Mouse (Mus musculus) C2C12 (cell line): ENCODE data around the gene Fads6. TPM values are rescaled to one million over a fixed set of nuclear protein-coding genes. Genes with fewer than 3 reads are reported as not detected.

Experiments used
- H3K27me3 ChIP-seq: one replicate; pipeline ENCODE4 v1.6.1; 2011; ENCODE audit not compliant: control insufficient read depth, insufficient read depth, insufficient read length
- H3K36me3 ChIP-seq: one replicate; pipeline ENCODE4 v1.6.1; 2011; ENCODE audit not compliant: control insufficient read depth, insufficient read depth
- H3K4me3 ChIP-seq: one replicate; pipeline ENCODE4 v1.5.1; 2011; ENCODE audit warnings: mild to moderate bottlenecking, control low read depth; ENCODE audit not compliant: poor library complexity, insufficient read depth, severe bottlenecking
- H3K79me2 ChIP-seq: one replicate; pipeline ENCODE4 v1.6.1; 2011; ENCODE audit not compliant: control insufficient read depth, insufficient read depth
- H3K79me3 ChIP-seq: one replicate; pipeline ENCODE4 v1.6.1; 2011; ENCODE audit warnings: low read depth, control low read depth
- H3ac ChIP-seq: one replicate; pipeline ENCODE3; 2011; ENCODE audit warnings: low read depth; ENCODE audit not compliant: control insufficient read depth, insufficient read length
- CEBPB ChIP-seq: IDR thresholded peaks from one replicate; pipeline ENCODE4 v1.6.1; 2011; ENCODE audit warnings: low read depth, mild to moderate bottlenecking, control low read depth, moderate library complexity
- CTCF ChIP-seq: IDR thresholded peaks from one replicate; pipeline ENCODE4 v1.5.1; 2011; ENCODE audit not compliant: control insufficient read depth, insufficient read depth, insufficient read length
- FOSL1 ChIP-seq: IDR thresholded peaks from one replicate; pipeline ENCODE4 v1.8.0; 2011; ENCODE audit warnings: mild to moderate bottlenecking, low read length; ENCODE audit not compliant: poor library complexity, insufficient read depth, severe bottlenecking
- MAX ChIP-seq: IDR thresholded peaks from one replicate; pipeline ENCODE4 v1.6.1; 2011; ENCODE audit warnings: mild to moderate bottlenecking, control low read depth
- MYOD1 ChIP-seq: IDR thresholded peaks from one replicate; pipeline ENCODE4 v1.6.1; 2011; ENCODE audit warnings: low read depth; ENCODE audit not compliant: control insufficient read depth, insufficient read length
- MYOG ChIP-seq: IDR thresholded peaks from one replicate; pipeline ENCODE4 v1.6.1; 2011; ENCODE audit not compliant: control insufficient read depth, insufficient read length; ENCODE audit errors: extremely low read depth
- USF1 ChIP-seq: IDR thresholded peaks from one replicate; pipeline ENCODE4 v1.6.1; 2011; ENCODE audit warnings: low read depth, mild to moderate bottlenecking, control low read depth, moderate library complexity
- polyA plus RNA-seq: library from polyadenylated mRNA; unstranded; fragments of >200 nt; fragmentation: generic; extraction: Trizol; gene quantifications from one replicate; pipeline ENCODE4 v1.2.1, GENCODE M21; 2012; ENCODE audit warnings: missing spikeins

Gene Fads6
- polyA plus RNA-seq, 1 experiment = 0.21 TPM

DNA sequence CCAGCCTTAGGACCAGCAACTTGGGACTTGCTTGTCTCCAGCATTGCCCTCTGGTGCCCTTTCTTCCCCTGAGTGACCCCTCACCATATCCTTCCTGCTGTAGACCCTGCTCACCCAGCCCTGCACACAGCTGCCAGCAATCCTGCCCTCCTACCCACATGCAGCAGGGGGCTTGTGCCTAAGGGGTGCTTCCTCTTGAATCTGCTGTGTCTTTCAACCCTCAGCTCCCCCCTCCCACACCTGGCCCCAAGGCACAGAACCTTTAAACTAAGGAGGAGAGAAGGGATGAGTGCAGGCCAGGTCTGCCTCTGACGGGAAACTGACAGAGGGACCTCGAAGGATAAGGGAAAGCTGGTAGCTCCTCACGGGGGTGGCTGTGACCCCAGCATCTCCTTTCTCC, 54.7 kb downstream of the Fads6 start:
- Histone ChIP-seq H3K79me2 (no peaks in the 10 kb centered on the region), H3K4me3 (no peak overlapping the region), H3K27me3 (no peaks in the 10 kb centered on the region), H3ac (no peak overlapping the region), H3K36me3 (no peaks in the 10 kb centered on the region), H3K79me3 (no peaks in the 10 kb centered on the region)
- TF ChIP-seq FOSL1 (no peak), USF1 (no peak), MYOD1 (no peak), CTCF (no peak), MAX (no peak), MYOG (no peak), CEBPB (no peak)

DNA sequence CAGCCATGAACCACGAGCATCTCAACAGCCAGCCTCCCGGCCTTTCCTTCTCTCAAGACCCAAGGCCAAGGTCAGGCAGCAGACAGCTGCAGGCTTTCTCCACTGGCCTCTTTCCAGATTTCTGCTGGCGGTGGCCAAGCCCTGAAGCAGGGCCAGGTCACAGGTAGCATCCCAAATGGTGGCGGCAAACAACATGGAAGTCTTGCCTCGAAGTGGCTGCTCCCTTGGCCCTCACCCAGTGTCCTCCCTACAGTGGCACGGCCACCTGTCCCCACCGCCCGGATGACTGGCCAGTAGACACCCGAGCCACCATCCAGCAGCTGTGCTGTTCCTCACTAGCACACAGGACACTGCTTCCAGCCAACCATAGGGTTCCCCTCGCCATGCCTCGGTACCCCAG, 56.1 kb downstream of the Fads6 start:
- Histone ChIP-seq H3K79me3 (no peaks in the 10 kb centered on the region), H3ac (no peak overlapping the region), H3K36me3 (no peaks in the 10 kb centered on the region), H3K4me3 (no peak overlapping the region), H3K27me3 (no peaks in the 10 kb centered on the region), H3K79me2 (no peaks in the 10 kb centered on the region)
- TF ChIP-seq MAX (no peak), CEBPB (no peak), FOSL1 (no peak), MYOG (no peak), CTCF (no peak), USF1 (no peak), MYOD1 (no peak)

DNA sequence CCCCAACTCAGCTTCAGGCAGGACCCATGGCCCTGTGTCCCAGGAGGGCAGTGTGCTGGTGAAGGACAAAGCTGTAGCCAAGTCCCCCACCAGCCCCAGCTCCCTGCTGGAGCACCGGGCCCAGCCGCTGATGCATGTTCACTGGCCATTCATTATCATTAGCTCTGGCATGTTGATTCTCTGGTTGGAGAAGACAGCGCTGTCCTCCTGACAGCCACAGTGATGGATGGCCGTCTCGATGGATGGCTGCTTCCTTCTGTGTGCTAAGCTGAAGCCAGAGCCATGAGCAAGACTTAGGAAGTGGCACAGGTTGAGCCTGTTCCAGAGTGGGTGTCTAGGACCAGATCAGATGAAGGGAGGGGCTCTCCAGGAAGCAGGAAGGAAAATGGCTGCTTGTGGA, 60.9 kb downstream of the Fads6 start:
- no peaks in the 10 kb centered on the region for H3K36me3 ChIP-seq
- no peak overlapping the region for H3ac ChIP-seq
- H3K4me3 ChIP-seq = no peak overlapping the region
- H3K79me3 ChIP-seq = no peaks in the 10 kb centered on the region
- TF ChIP-seq MYOD1 (no peak), FOSL1 (no peak), CEBPB (no peak), MYOG (no peak), USF1 (no peak), MAX (no peak), CTCF (no peak)
- H3K79me2 ChIP-seq = no peaks in the 10 kb centered on the region
- H3K27me3 ChIP-seq = no peaks in the 10 kb centered on the region

DNA sequence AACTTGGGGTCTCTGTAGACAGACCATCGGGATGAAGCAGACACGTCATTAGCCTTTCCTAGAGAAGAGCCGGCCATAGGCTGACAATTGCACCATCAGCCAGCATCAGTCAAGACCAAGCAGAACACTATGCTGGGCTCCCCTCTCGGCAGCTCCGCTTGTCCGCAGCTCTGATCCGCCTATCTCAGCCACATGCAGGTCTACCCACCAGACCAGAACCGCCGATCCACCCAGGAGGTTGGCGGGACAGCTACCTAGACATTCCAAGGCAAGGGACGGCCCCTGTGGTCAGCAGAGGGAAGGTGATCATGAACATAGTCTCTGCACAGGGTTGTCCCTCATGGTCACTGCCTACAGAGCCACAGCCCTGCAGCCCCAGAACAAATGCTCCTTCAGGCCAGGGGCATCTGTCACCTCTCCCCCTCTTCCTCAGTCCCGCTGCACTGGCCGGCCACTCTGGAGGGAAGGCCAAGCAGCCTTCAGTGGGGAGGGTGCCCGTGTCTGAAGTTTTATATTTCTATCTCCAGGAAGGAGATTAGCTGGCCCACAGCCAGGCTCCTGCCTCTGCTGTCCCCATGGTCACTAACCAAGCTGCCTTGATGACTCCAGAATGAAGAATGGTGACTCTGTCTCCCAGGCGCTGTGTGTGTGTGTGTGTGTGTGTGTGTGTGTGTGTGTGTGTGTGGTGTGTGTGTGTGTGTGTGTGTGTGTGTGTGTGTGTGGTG, 63.0 kb downstream of the Fads6 start:
- H3K79me3 ChIP-seq = no peaks in the 10 kb centered on the region
- no peak overlapping the region for H3K4me3 ChIP-seq
- no peak overlapping the region for H3ac ChIP-seq
- no peaks in the 10 kb centered on the region for H3K79me2 ChIP-seq
- no peaks in the 10 kb centered on the region for H3K27me3 ChIP-seq
- TF ChIP-seq MYOG (no peak), MYOD1 (no peak), FOSL1 (no peak), USF1 (no peak), MAX (no peak), CEBPB (no peak), CTCF (no peak)
- no peaks in the 10 kb centered on the region for H3K36me3 ChIP-seq

DNA sequence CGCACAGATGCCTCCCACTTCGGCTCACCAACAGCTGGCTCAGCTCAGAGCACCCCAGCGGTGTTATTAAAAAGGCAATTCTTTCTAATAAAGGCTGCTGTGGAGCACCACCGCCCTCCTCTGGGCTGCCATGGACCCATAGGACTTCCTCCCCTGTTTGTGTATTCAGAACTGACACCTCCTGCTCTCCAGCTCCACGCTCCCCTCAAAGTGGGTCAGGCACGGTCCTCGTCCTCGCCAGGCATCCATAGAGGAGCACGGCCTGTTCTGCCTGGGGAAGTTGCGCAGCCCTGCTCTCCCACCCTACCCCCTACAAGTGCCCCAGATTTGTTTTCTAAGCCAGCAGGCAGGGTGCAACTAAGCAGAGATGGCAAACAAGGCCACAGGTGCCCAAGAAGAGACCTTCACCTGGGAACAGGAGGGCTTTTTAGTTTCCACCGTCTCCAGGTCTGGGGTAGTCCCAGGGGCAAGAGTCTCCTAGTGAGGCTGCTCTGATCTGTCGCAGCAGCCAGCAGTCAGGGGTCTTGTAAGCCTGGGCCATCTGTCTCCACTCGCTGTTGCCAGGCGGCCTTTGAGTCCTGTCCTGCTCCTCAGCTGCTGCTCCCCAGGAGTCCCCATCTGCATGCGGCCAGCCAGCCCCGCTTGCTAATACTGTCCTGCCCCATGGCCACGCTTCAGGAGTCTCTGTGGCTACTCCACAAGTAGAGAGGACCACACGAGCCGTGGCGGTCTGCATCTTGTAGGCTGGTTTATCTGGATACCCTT, 63.8 kb downstream of the Fads6 start:
- Histone ChIP-seq H3K27me3 (no peaks in the 10 kb centered on the region), H3K79me3 (no peaks in the 10 kb centered on the region), H3K79me2 (no peaks in the 10 kb centered on the region), H3K36me3 (no peaks in the 10 kb centered on the region), H3ac (no peak overlapping the region), H3K4me3 (no peak overlapping the region)
- TF ChIP-seq MYOG (no peak), MYOD1 (no peak), FOSL1 (no peak), USF1 (no peak), CEBPB (no peak), MAX (no peak), CTCF (no peak)

DNA sequence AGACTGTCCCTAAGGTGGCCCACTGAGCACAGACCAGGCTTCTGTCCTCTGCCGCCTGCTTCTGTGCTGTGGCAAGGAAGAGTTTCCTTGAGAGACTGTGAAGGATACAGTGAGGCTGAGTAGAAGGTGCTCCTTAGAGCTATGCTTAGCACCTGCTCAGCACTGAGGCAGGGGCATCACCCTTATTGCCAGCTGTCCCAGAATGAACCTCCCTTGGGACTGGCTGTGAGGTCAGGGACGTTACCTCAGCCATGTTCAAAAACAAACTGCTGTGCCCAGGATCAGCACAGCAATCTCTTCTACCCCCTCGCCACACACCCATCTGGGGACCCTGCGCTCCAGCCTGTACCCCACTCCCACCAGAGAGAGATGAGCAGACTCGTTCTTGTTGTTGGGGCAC, 64.6 kb downstream of the Fads6 start:
- Histone ChIP-seq H3K27me3 (no peaks in the 10 kb centered on the region), H3ac (no peak overlapping the region), H3K79me3 (no peaks in the 10 kb centered on the region), H3K79me2 (no peaks in the 10 kb centered on the region), H3K4me3 (no peak overlapping the region), H3K36me3 (no peaks in the 10 kb centered on the region)
- TF ChIP-seq MAX (no peak), FOSL1 (no peak), USF1 (no peak), CEBPB (no peak), MYOD1 (no peak), CTCF (no peak), MYOG (no peak)
